Mouse (Mus musculus) neural tube, embryonic 12.5 days (tissue): ENCODE results near the gene Rilp. TPM values are rescaled to one million over a fixed set of nuclear protein-coding genes. Genes with fewer than 3 reads are reported as not detected.
A peak's percentile ranks its signal among the peaks of the same experiment; 100 is the strongest.

Experiments
- ATAC-seq: fragments of 200-750 bp; cut with Nextera tagmentation; 2 replicates; pipeline ENCODE4 v1.8.0; 2017; ENCODE audit warnings: low read depth, mild to moderate bottlenecking, moderate TSS enrichment, moderate library complexity; ENCODE audit not compliant: low FRiP score
- H3K27ac ChIP-seq: fragments of 300-500 bp; sonication (generic); 2 replicates; pipeline ENCODE4 v1.5.1; 2016
- H3K27me3 ChIP-seq: fragments of 300-500 bp; sonication (generic); replicated peaks from 2 replicates; pipeline ENCODE4 v1.6.1; 2016; ENCODE audit warnings: mild to moderate bottlenecking
- H3K36me3 ChIP-seq: fragments of 300-500 bp; sonication (generic); 2 replicates; pipeline ENCODE4 v1.6.1; 2016; ENCODE audit warnings: mild to moderate bottlenecking
- H3K4me1 ChIP-seq: fragments of 300-500 bp; sonication (generic); 2 replicates; pipeline ENCODE4 v1.6.1; 2016
- H3K4me2 ChIP-seq: fragments of 300-500 bp; sonication (generic); replicated peaks from 2 replicates; pipeline ENCODE4 v1.6.1; 2016; ENCODE audit warnings: mild to moderate bottlenecking
- H3K4me3 ChIP-seq: fragments of 300-500 bp; sonication (generic); 2 replicates; pipeline ENCODE4 v1.5.1; 2016
- H3K9ac ChIP-seq: fragments of 300-500 bp; sonication (generic); 2 replicates; pipeline ENCODE4 v1.6.1; 2016; ENCODE audit warnings: mild to moderate bottlenecking
- H3K9me3 ChIP-seq: fragments of 300-500 bp; sonication (generic); 2 replicates; pipeline ENCODE4 v1.6.1; 2016; ENCODE audit warnings: mild to moderate bottlenecking
- WGBS: fragments of 180-500 bp; shearing (Covaris S2); methylation state at CpG from one replicate; pipeline ENCODE4 v1.1.7; 2016; 5-methylcytosine and 5-hydroxymethylcytosine counted together
- polyA plus RNA-seq: library from polyadenylated mRNA; unstranded; fragments of >200 nt; fragmentation: Nextera tagmentation; extraction: Ambion mirVana; gene quantifications from 2 replicates; pipeline ENCODE4 v1.2.1, GENCODE M21; 2016

The Rilp gene
- 0.52 and 0.76 TPM in 2 replicates for polyA plus RNA-seq

DNA sequence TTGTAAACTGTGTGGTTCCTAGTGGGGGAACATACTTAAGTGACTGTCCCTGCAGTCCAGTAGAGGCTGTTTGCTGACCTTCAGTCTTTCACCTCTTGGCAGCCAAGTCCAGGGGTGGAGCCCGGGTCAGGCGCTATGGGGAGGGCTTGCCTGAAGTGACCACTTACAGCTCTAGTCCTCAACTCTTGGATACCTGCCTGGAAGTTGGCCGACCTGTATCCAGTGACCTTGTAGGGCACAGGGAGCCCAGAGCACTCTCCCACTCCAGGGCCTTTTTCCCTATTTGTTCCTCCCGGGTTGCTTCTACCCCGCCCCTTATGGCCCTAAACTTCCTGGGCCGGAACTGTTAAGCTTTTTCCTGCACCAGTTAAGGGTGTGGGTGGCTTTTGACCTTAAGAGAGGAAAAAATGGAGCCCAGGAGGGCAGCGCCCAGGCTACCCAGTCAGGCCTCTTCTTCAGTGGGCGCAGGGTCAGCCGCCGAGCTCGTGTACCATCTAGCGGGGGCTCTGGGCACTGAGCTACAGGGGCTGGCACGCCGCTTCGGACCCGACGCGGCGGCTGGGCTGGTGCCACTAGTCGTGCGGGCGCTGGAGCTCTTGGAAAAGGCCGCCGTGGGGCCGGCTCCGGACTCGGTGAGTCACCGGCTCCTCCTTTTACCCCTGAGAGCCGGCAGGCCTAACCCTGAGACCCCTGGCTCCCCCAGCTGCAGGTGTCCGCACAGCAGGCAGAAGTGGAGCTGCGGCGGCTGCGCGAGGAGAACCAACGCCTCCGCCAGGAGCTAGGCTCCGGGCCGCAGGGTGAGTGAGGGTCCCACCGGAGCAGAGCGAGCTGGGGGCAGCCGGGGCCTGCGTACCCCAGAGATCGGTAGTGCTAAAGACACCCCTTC is at the start of gene Rilp:
TSS of gene Rilp (plus strand) at position 354 of the 886 bp plus-strand sequence.
- peak within 1 kb of the TSS; percentile 92 for H3K4me2 ChIP-seq
- H3K9ac ChIP-seq, result peak within 1 kb of the TSS; percentile 58
- H3K9me3 ChIP-seq, result no peaks in the 10 kb centered on the region
- H3K4me3 ChIP-seq, result peak within 1 kb of the TSS; percentile 48
- H3K27me3 ChIP-seq, result no peaks in the 10 kb centered on the region
- H3K36me3 ChIP-seq, result peaks cover 48% of the 10 kb centered on the region
- WGBS, result 2% methylated on average over 43 of the region's 43 CpGs
- peaks cover 21% of the 10 kb centered on the region for H3K4me1 ChIP-seq
- no peak within 1 kb of the TSS for H3K27ac ChIP-seq
- peak; percentile 84 for ATAC-seq

DNA sequence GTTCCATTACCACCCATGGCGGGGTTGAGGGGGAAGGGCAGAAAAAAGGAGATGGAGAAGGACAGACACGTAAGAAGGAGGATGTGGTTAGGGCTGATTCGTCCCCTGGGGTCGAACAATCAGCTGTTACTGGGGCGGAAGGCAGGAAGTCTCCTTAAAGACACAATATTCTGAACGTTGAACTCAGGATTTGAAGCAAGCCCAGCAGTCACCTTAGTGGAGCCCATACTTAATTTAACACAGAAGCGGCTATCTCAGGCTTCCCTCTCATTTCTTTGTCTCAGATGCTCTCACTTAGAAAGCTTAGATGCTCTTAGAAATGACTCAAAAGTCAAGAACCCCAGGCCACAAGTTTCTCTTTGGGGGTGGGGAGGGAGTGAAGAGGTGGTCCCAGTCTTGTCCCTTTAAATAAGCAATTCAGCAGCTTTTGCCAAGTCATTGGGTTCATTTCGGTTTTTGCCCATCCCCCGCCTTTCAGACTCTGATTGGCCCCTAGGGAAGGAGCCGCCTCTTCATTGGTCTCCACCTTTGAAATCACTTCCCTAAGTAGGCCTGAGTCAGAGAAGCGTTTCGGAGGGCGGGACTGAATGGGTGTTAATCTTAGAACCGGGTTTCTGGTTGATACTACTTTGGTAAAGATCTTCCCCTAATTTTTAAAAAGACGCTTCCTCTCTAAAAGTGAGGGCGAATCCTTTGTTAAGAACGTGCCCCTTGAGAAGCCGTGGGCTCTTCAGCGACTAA is 49.6 kb upstream of the Rilp start:
- H3K27me3 ChIP-seq, result no peaks in the 10 kb centered on the region; the same call in 1 of the 2 replicates
- 2% methylated on average over 19 of the region's 19 CpGs for WGBS
- peak overlapping the region; percentile 72 for H3K4me2 ChIP-seq
- peak; percentile 45 for ATAC-seq
- H3K9me3 ChIP-seq, result no peaks in the 10 kb centered on the region
- peak overlapping the region; percentile 38 for H3K9ac ChIP-seq
- H3K27ac ChIP-seq, result peak overlapping the region; percentile 60; the same call in 1 of the 2 replicates
- peaks cover 25% of the 10 kb centered on the region for H3K4me1 ChIP-seq
- peak overlapping the region; percentile 41 for H3K4me3 ChIP-seq
- peaks cover 8% of the 10 kb centered on the region; the same call in 1 of the 2 replicates for H3K36me3 ChIP-seq

DNA sequence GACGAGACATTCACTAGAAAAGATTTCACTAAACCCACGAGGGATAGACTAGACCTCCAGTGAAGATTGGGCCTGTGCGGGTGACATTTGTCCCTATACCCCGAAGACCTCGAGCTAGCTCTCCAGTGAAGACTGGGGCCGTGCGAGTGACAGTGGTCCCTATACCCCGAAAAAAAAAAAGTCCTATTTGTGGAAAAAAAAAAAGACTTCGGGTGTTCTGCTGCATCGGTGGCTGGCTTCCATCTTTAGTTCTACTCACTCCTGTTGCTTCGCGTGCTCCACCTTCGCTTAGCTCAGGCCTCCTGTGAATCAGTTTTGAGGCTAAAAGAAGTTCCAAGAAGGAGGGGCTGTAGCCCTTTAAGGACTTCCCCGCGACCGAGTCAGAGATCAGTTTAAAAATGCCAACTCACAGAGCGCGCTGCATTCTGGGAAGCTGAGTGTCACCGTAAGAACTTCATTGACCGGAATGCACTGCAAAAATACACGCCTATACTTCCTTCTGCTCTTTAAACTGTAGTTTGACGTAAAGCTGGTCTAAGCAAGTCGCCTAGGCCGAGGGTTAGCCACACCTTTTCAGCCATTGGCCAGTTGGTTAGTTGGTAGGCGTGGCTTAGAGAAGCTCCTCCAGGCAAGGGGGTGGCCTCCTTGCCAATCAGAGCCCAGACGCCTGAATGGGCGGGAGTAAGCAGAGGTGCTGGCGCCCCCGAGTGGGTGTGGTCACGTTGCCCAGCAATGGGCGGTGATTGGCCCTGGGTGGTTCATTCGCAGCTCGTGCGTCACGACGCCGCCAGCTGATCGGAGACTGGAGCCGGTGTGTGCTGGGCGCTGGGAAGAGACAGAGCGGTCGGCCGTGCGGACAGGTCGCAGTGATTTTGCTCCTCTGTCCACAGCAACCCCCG is 48.8 kb upstream of the Rilp start, which contains the start of gene Tlcd2:
TSS of gene Tlcd2 (plus strand) at position 872 of the 899 bp plus-strand sequence.
- peak within 1 kb of the TSS; percentile 63 for H3K4me3 ChIP-seq
- H3K36me3 ChIP-seq, result peaks cover 16% of the 10 kb centered on the region
- H3K9ac ChIP-seq, result peak within 1 kb of the TSS; percentile 76
- H3K27me3 ChIP-seq, result no peaks in the 10 kb centered on the region; the same call in 1 of the 2 replicates
- H3K4me1 ChIP-seq, result peaks cover 24% of the 10 kb centered on the region
- peak; percentile 93 for ATAC-seq
- H3K27ac ChIP-seq, result peak within 1 kb of the TSS; percentile 60
- peak within 1 kb of the TSS; percentile 98 for H3K4me2 ChIP-seq
- no peaks in the 10 kb centered on the region for H3K9me3 ChIP-seq
- WGBS, result under 1% methylated on average over 46 of the region's 46 CpGs

DNA sequence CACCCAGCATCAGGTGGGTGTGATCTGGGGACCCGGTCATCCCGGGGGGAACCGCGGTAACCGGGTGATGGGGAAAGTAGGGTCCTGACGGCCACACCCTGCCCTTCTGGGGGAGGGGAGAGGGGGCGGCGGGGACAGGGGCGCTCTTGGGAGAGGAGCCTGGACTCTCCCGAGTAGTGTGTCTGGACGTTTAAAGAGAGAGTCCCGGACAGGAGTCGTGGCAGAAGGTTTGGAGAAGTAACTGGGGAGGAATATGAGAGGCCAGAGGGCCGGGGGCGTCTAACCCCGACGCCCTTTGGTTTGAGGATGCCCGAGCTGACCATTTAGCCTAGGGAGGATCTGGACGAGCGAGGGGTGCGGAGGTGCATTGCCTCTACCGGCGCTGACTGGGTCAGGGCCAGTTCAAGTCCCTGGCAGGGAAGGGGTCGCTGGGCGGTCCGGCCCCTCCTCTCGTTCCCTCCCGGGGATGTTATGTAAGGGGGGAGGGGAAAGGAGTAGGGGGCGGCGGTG is 48.1 kb upstream of the Rilp start:
- peak; percentile 52 for ATAC-seq
- under 1% methylated on average over 29 of the region's 30 CpGs for WGBS
- Histone ChIP-seq H3K4me3 (peak overlapping the region; percentile 63), H3K4me2 (peak overlapping the region; percentile 98), H3K9ac (peak overlapping the region; percentile 76), H3K27me3 (no peaks in the 10 kb centered on the region; the same call in 1 of the 2 replicates), H3K36me3 (peaks cover 16% of the 10 kb centered on the region), H3K27ac (0 out of 2 replicates have a peak overlapping the region, but pooled peaks have one; percentile 1), H3K9me3 (no peaks in the 10 kb centered on the region), H3K4me1 (peaks cover 24% of the 10 kb centered on the region)

DNA sequence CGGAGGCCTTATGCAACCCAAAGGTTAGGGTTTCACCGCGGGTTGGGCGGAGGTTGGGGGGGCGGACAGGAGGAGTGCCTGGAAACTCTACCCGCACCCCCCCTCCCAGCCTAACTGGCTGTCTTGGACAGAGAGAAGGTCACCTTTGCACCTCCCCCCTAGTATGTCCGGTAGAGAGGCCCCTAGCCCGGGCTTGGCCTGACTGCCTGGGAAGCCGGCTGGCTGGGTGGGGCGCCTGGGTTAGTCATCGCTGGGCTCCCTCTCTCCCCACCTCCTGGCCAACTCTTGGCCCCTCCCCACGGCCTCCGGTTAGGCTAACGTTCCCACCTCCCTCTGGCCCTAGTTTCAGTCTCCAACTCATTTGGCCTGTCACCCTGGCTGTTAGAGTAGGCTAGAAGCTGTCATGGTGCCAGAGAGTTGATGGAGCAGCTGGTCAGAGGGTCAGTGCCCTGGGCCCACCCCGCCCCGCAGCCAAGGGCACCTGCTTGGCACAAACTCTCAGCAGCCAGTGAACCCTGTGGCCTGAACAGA is 47.6 kb upstream of the Rilp start:
- H3K4me3 ChIP-seq, result peak overlapping the region; percentile 63
- WGBS, result 6% methylated on average over 16 of the region's 16 CpGs
- no peaks in the 10 kb centered on the region; the same call in 1 of the 2 replicates for H3K27me3 ChIP-seq
- H3K27ac ChIP-seq, result no peak overlapping the region
- ATAC-seq, result no peak
- peaks cover 24% of the 10 kb centered on the region for H3K4me1 ChIP-seq
- peak overlapping the region; percentile 76 for H3K9ac ChIP-seq
- H3K9me3 ChIP-seq, result no peaks in the 10 kb centered on the region
- peaks cover 16% of the 10 kb centered on the region for H3K36me3 ChIP-seq
- H3K4me2 ChIP-seq, result peak overlapping the region; percentile 98

DNA sequence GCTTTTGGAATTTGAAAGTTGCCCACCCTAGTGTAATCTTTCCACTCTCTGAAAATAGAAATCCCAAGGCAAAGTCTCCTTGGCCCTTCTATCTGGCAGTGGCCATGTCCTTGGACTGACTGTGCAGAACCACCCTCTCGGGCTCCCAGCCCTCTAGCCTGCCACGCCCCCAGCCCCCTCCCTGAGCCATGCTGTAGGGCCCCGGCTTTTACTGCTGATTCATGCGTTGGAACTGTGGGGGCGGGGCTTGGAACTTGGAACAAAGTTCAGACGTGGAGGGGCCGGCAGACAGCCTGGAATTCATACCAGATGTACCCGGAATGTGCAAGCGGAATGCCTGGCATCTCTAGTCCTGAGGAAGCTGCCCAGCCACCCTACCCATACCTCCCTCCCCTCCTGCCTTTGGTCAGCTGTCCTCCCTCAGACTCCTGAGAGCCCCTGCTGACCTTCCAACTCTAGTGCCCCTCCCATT is 47.0 kb upstream of the Rilp start:
- Histone ChIP-seq H3K36me3 (peaks cover 16% of the 10 kb centered on the region), H3K27ac (no peak overlapping the region), H3K4me2 (peak overlapping the region; percentile 98), H3K9me3 (no peaks in the 10 kb centered on the region), H3K27me3 (no peaks in the 10 kb centered on the region; the same call in 1 of the 2 replicates), H3K9ac (peak overlapping the region; percentile 76; the same call in 1 of the 2 replicates), H3K4me1 (peaks cover 30% of the 10 kb centered on the region), H3K4me3 (no peak overlapping the region)
- ATAC-seq, result no peak
- WGBS, result 5% methylated on average over 9 of the region's 9 CpGs

DNA sequence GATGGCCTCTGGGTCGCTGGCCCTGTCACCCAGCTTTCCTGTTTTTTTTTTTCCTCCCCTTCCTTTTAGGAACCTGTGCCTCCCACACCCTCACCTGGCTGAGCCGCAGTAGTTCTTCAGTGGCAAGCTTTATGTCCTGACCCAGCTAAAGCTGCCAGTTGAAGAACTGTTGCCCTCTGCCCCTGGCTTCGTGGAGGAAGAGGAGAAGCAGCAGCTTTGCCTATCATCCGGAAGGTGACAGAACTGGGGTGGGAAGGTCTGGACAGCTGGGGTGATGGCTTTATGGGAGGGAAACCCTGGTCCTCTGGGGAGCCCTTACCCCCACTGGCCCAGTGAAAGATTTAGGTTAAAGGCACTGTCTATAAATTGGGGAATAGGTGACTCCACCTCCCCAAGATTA is 46.3 kb upstream of the Rilp start:
- Histone ChIP-seq H3K4me1 (peaks cover 34% of the 10 kb centered on the region), H3K27me3 (no peaks in the 10 kb centered on the region; the same call in 1 of the 2 replicates), H3K4me3 (no peak overlapping the region), H3K27ac (no peak overlapping the region), H3K4me2 (no peak overlapping the region), H3K9ac (no peak overlapping the region), H3K9me3 (no peaks in the 10 kb centered on the region), H3K36me3 (peaks cover 16% of the 10 kb centered on the region)
- no peak for ATAC-seq
- 75% methylated on average over 4 of the region's 4 CpGs for WGBS

DNA sequence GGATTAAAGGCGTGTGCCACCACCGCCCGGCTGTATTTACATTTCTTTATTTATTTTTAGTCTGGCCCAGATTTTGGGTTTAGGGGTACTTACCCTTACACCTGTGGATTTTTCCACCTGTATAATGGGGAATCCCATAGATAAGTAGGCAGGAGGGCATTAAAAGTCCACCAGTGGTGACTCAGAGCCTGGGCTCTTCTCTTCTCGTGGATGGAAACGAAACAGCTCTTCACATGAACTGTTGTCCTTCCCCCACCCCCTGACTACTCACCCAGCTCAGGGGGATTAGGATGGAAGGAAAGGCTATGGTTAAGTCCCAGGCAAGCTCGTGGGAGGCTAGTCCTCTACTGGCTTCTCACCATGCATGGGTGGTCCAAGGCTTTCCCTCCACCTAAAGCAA is 45.5 kb upstream of the Rilp start:
- ATAC-seq, result no peak
- Histone ChIP-seq H3K4me2 (no peak overlapping the region), H3K9ac (no peak overlapping the region), H3K4me1 (peaks cover 34% of the 10 kb centered on the region), H3K36me3 (peaks cover 16% of the 10 kb centered on the region), H3K4me3 (no peak overlapping the region), H3K27ac (no peak overlapping the region), H3K27me3 (no peaks in the 10 kb centered on the region; the same call in 1 of the 2 replicates), H3K9me3 (no peaks in the 10 kb centered on the region)
- 92% methylated on average over 6 of the region's 6 CpGs for WGBS

DNA sequence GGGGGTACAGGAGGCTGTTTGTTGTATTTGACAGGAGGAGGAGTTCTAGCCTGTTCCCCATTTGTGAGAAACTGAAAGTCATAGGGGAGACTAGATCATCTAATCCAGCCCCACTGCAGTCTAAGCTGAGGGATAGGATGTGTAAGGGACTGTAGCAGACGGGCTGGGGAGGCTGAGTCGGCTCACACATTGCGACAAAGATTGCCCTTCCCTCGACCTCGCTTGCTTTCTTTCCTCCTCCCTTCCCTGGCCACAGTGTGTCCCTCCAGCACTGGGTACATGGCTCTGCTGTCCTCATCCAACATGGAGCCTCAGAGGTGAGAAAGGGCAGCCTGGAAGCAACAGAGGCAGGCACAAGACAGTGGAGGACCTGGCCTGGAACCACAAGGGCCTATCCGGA is 44.8 kb upstream of the Rilp start:
- Histone ChIP-seq H3K4me2 (no peak overlapping the region), H3K27me3 (no peaks in the 10 kb centered on the region; the same call in 1 of the 2 replicates), H3K9ac (no peak overlapping the region), H3K36me3 (peaks cover 16% of the 10 kb centered on the region), H3K9me3 (no peaks in the 10 kb centered on the region), H3K27ac (no peak overlapping the region), H3K4me1 (peaks cover 28% of the 10 kb centered on the region), H3K4me3 (no peak overlapping the region)
- 74% methylated on average over 6 of the region's 6 CpGs for WGBS
- ATAC-seq, result no peak

DNA sequence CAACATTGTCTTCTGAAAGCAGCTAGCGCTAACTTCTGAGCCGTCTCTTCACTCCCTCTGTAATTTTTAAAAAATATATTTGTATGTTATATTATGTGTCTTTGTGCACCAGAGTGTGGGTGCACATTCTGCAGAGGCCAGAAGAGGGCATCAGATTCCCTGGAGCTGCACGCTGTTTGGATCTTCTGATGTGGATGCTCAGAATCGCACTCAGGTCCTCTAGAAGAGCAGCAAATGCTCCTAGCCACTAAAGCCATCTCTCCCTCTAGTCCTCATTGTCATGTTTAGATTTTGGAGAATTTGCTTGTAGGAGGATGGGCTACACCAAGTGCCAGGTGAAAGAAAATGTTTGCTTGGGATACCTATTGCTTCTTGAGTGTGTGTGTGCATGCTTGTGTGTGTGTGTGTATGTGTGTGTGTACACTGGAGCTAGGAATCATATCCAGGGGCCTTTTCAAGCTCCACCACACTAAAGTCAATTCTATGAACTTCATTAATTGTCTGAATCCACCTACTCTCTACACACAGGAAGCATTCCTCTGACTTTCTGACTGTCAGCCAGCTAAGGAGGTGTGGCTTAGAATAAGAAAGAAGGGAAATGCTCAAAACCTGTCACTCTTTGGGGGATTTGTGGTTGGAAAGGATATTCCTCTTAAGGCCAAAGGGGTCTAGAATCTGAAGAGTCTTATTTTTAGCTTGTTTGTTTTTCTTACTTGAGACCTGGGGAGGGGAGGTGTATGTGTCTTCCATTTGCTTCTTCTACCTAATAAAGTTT is 43.0 kb upstream of the Rilp start:
- no peak overlapping the region for H3K4me3 ChIP-seq
- no peaks in the 10 kb centered on the region for H3K9me3 ChIP-seq
- no peak for ATAC-seq
- no peak overlapping the region for H3K27ac ChIP-seq
- no peak overlapping the region for H3K9ac ChIP-seq
- no peaks in the 10 kb centered on the region; the same call in 1 of the 2 replicates for H3K27me3 ChIP-seq
- peaks cover 23% of the 10 kb centered on the region for H3K4me1 ChIP-seq
- peaks cover 16% of the 10 kb centered on the region for H3K36me3 ChIP-seq
- WGBS, result 99% methylated on average over 4 of the region's 4 CpGs
- H3K4me2 ChIP-seq, result no peak overlapping the region
